Comparison of ENCODE assay signal across 5 mouse cellular contexts in genomic region chr4:24644735-24645134, GRCm38 (mm10).
A peak's percentile ranks its signal among the peaks of the same experiment; 100 is the strongest.
ATAC-seq lines count a peak whose summit lies in the region.
"Not testable (repeated sequence)": the region's sequence is repeated elsewhere in the genome, so short reads cannot be mapped to it uniquely, and the experiment has no call there.

No protein-coding gene starts in this region.

- H3K4me2 ChIP-seq in intestine, embryonic 16.5 days (ENCODE audit: low read depth, low read length), result not testable (repeated sequence)
- peak overlapping the region; percentile 49 for H3K4me2 ChIP-seq in liver, embryonic 12.5 days
- H3K4me2 ChIP-seq in liver, embryonic 15.5 days, result peak overlapping the region; percentile 34

- H3K36me3 ChIP-seq in intestine, embryonic 16.5 days (ENCODE audit: control insufficient read depth, insufficient read depth, low read length); liver, embryonic 12.5 days; liver, embryonic 15.5 days (replicated peaks): not testable (repeated sequence)

- H3K27me3 ChIP-seq in intestine, embryonic 16.5 days (replicated peaks; ENCODE audit: control insufficient read depth, insufficient read depth, low read length); liver, embryonic 12.5 days (replicated peaks); liver, embryonic 15.5 days: not testable (repeated sequence)

- H3K4me1 ChIP-seq in intestine, embryonic 16.5 days (ENCODE audit: control insufficient read depth, insufficient read depth, low read length); liver, embryonic 15.5 days (replicated peaks): not testable (repeated sequence)
- H3K4me1 ChIP-seq in liver, embryonic 12.5 days, result peaks cover 15% of the 10 kb centered on the region

- not testable (repeated sequence) for H3K4me3 ChIP-seq in intestine, embryonic 16.5 days (ENCODE audit: low read length)
- H3K4me3 ChIP-seq in liver, embryonic 12.5 days, result peak overlapping the region; percentile 37
- peak overlapping the region; percentile 44 for H3K4me3 ChIP-seq in liver, embryonic 15.5 days (replicated peaks)

- not testable (repeated sequence) for H3K9ac ChIP-seq in intestine, embryonic 16.5 days (ENCODE audit: low read depth, low read length); liver, embryonic 15.5 days
- H3K9ac ChIP-seq in liver, embryonic 12.5 days, result peak overlapping the region; percentile 39; the same call in 1 of the 2 replicates

- WGBS in intestine, embryonic 16.5 days, result 87% methylated on average over 6 of the region's 8 CpGs
- 48% methylated on average over 7 of the region's 8 CpGs for WGBS in liver, embryonic 12.5 days (ENCODE audit: insufficient replicate concordance)
- 31% methylated on average over 7 of the region's 8 CpGs for WGBS in liver, embryonic 15.5 days (ENCODE audit: insufficient replicate concordance)

- H3K27ac ChIP-seq in intestine, embryonic 16.5 days (ENCODE audit: low read length), result not testable (repeated sequence)
- H3K27ac ChIP-seq in liver, embryonic 12.5 days, result peak overlapping the region; percentile 85
- peak overlapping the region; percentile 80 for H3K27ac ChIP-seq in liver, embryonic 15.5 days (replicated peaks)

- ATAC-seq in common myeloid progenitor, adult 5-6 weeks (replicated peaks; ENCODE audit: low read depth, poor library complexity, severe bottlenecking), result peak; percentile 81
- peak; percentile 26; the same call in 1 of the 2 replicates for ATAC-seq in intestine, embryonic 16.5 days
- ATAC-seq in liver, embryonic 12.5 days, result peak; percentile 98
- ATAC-seq in liver, embryonic 15.5 days (ENCODE audit: insufficient read depth), result peak; percentile 99
- peak; percentile 95 for ATAC-seq in megakaryocyte progenitor cell, adult 5-6 weeks (replicated peaks; ENCODE audit: poor library complexity)

- H3K9me3 ChIP-seq in intestine, embryonic 16.5 days (ENCODE audit: control insufficient read depth, low read length); liver, embryonic 12.5 days (replicated peaks); liver, embryonic 15.5 days (replicated peaks): not testable (repeated sequence)

Comparison
In these comparisons a context has a peak if more than half of its experiments do, and no peak if none do; other contexts are left out.
1. ATAC-seq: peak in every context shown above with its lines; median percentile 99 in liver, embryonic 15.5 days; 98 in liver, embryonic 12.5 days; 95 in megakaryocyte progenitor cell, adult 5-6 weeks; 81 in common myeloid progenitor, adult 5-6 weeks; 26 in intestine, embryonic 16.5 days.